Mouse (Mus musculus): Measurements from ENCODE around the gene Evx1. TPM values are rescaled to one million over a fixed set of nuclear protein-coding genes. Genes with fewer than 3 reads are reported as not detected.

The Evx1 gene
- total RNA-seq (2021) = not detected in 2 replicates
- long read RNA-seq = 0 reads

DNA sequence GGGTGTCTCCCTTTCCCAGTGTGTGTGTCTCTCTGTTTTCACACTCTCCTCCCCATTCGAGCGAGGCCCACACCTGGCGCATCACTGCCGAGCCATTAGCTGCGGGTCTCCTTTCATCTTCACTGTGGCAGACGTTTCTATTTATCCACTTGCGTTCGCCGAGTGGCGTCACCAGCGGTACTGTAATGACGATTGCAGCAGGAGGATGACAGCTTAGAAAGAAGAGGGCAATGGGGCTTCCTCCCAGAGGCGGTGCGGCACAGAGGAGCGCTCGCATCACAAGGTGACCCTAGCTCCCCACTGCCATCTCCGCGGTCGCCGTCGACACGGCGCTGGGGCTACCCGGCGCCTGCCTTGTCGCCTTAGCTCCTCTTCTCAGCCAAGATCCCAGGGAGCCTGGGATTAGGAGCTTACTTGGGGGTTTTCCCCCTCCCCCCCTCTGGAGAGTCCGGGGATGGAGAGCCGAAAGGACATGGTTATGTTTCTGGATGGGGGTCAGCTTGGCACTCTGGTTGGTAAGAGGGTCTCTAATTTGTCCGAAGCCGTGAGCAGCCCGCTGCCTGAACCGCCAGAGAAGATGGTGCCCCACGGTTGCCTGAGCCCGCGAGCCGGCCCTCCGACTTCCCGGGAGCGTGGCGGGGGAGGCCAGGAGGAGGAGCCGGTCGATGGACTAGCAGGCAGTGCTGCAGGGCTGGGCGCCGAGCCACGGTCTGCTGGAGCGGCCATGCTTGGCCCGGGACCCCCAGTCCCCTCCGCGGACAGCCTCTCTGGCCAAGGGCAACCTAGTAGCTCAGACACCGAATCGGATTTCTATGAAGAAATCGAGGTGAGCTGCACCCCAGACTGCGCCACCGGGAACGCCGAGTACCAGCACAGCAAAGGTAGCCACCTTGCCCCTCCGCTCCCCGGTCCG is at the start of gene Evx1:
Gene Evx1, plus strand, starts transcription at position 108 of the 913 bp plus-strand sequence.
- DNase-seq = no peak

DNA sequence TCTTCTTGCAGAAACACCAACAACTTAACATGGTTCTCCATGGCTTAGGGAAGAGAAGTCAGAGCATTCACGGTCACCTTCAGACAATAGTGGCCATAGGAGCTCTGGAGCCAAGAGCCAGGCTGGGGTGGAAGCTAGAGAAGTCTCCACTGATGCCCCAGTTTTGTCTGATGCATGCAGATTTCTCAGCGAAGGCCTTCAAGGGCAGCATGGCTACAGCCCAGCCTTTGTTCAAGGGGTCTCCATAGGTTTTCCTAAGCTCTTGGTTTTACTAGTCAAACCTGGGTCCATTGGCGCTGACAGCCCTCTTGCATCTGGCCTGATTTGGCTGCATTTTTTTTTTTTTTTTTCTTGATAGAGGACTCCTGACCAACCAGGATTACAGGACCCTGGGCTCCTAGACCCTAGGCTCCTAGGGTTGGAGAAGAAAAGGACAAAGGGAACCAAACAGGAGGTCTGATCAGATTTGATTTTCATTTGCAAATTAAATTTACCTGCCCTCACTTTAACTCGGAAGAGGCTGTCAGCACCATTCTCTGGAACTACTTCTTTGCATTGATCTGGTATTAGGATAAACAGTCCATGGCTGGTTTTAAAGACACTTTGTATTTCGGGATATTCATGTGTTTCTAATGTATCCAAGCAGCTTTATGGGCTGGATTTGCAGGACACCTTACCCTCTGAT is 49.0 kb upstream of the Evx1 start:
- no peak for DNase-seq

DNA sequence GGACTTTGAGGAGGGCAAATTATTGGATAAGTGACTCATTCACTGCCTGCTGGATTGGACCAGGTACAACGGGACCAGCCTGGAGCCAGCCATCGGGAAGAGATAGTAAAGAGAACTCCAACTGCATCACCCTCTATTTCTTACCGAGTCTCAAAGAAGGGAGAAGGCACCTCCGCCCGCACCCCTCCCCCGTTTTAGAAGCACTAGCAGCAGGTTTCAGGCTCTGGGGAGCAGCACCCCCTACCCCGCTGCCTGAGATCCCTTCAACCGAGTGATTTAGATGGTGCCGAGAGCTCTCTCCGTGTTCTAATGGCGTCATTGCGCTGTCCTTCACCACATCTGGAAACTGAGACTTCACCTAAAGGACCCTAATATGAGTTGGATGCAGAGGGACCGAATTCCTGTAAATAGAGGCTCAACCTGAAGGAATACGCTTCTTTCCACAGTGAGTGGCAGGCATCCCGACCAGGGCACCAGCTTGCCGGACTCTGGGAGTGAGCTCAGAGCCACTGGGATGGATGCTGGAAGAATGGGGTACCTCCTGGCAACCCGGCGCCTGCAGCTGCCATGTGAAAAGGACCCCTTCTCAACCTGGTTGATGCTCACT is 47.9 kb upstream of the Evx1 start:
- no peak for DNase-seq

DNA sequence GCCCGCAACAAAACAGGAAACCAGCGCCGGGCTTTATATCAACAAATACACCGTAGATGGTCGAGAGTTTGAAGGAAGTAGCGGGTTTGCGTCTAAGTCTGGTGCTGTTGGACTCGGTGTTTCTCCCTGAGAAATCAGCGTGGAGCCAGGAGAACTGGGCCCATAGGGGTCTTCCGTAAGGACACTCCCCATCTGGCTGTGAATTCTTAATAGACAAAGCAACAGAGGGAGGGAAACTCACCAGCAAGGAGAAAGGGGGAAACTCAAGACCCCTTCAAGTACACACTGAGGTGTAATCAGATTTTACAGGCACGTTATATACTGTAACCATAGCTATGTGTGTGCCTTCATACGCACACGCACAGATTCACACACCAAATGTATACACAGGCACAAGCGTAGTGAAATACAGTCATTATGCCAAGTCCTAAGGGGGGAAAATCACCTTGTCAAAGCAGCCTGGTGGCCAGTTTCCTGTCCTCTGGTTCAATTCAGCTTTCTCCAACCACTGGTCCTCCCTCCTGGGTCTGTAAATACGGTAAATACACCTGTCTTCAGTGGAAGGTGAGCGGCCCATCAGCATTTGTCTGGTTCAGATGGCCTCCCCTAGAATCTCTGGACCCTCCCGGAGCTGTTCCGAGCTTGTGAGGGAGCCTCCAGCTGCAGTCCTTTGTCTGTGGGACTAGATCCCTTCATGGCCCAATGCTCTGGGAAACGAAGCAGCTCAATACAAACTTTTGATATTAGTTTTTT is 47.2 kb upstream of the Evx1 start:
- DNase-seq = no peak

DNA sequence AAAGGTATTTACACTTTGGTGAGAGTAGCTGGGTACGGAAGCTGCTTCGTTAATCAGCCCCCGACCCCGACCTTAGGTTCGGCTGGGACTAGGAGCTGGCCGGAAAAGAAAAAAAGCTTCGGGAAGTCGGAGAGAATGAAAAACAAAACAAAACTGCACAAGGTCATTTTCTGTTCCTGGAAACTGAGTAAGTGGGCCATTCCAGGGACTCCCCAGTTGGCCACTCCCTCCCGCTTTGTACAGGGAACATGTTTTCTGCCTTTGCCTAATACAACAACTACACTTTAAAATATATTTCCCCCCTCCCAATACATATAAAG is 46.7 kb upstream of the Evx1 start:
- DNase-seq = no peak

DNA sequence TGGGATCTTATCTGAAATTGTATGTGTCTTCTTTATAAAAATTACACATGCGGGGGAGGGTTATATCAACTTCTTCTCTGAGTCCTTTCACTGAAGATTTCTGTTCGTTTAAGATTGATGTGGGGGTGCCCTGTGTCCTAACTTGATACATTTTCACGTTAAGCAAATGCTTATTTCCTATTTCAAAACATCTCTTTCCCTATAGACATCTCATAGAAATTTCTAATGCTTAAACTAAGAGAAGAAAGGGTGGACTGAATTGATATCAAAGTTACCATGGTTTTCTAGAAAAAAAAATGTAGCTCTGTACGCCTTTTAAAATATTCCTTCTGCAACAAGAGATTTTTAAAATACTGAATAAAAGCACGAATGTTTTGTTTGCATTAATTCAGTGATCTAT is 46.1 kb upstream of the Evx1 start:
- DNase-seq = no peak

DNA sequence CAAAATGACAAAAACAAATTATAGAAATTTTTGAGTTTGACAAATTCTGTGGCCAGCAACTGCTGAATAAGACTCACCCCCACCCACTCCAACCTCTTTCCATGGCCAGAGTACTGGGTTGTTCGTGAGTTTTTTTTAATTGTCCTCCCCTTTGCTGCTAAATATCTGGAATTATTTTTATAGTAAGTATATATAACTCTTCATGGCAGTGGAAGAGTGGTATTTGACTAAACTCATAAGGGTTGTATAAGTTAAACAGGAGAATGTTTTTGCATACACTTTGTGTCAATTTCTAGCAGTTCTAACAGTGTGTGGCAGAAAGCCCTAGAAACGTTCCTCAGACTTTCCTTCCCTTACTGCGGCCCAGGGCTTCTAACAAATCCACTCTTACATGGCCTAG is 45.6 kb upstream of the Evx1 start:
- no peak for DNase-seq

DNA sequence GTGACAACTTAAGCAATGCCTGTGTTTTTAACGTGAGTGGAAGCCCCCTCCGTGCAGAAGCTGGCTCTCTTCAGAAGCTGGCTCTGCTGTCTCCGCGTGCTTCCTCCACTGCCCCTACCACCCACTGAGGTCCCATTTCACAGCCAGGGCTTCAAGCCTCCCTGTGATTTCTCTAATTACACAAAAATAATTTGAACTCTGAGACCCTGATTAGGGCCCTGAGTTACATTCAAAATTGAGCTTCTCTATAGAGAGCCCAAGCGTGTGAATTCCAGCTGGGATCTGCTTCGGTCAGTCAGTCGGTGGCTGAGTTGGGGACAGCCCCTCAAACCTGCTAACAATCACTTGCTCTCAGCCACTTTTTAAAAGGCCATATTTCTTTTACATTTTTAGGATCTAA is 45.0 kb upstream of the Evx1 start:
- no peak for DNase-seq

DNA sequence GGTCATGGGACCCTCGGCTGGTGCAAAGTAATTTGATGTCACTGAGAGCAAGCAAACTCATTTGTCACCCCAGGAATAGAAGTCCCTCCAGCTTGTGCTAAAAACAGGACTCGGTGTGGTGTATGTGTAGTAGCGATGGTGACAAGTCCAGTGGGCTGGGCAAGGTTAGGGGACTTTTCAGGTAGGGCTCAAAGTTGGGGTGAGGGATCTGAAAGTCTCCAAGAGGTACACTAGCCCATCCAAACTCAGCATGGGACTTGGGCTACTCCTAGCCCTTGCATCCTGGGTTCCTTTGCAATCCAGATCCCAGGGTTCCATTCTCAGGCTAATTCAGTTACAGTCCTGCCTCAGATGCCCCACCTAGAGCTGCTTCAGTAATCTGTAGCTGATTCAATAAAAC is 44.5 kb upstream of the Evx1 start:
- no peak for DNase-seq

DNA sequence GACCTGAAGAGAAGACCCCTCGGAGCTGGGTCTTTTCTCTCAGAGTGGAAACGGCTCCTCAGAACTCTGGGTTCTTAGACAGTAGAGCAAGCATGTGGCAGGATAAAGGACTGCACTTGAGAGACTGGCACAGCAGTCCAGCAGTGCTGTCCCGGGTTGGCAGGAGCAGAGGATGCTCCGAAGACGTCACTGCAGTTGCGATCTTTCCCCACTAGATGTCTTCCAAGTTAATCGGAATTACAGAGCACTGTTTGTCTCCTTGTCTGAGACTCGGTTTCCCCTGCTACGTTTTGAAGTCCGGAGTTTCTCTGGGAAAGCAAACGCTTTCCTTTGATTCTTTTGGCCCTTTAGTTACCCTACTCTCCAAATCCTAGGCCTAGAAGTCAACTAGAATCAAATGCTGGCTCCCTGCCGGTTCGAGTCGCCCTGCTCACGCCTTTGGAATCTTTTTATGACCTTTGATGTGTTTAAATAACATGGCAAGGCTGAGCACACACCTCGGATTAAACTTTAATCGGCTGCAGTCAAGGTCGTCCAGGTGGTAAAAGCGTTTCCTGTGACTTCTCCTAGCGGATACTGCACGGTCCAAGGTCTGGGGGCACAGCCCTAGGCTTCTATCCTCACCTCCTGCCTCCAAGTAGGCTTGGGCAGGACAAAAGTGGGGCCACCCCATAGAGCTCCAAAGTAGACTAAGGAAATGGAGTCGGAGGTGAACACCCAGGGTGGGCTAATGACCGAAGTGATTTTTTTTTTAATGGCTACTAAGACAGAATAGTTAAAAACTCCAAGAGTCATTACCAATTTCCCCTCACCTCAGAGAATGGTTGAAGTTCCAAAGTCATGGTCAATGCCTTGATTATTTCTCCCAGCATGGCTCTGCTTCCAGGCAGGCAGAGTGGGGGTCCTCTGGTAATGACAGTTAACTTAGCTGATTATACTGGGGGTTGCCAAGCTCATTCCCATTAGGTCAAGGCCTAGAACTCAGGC is 42.5 kb upstream of the Evx1 start:
- DNase-seq = peak; percentile 59

DNA sequence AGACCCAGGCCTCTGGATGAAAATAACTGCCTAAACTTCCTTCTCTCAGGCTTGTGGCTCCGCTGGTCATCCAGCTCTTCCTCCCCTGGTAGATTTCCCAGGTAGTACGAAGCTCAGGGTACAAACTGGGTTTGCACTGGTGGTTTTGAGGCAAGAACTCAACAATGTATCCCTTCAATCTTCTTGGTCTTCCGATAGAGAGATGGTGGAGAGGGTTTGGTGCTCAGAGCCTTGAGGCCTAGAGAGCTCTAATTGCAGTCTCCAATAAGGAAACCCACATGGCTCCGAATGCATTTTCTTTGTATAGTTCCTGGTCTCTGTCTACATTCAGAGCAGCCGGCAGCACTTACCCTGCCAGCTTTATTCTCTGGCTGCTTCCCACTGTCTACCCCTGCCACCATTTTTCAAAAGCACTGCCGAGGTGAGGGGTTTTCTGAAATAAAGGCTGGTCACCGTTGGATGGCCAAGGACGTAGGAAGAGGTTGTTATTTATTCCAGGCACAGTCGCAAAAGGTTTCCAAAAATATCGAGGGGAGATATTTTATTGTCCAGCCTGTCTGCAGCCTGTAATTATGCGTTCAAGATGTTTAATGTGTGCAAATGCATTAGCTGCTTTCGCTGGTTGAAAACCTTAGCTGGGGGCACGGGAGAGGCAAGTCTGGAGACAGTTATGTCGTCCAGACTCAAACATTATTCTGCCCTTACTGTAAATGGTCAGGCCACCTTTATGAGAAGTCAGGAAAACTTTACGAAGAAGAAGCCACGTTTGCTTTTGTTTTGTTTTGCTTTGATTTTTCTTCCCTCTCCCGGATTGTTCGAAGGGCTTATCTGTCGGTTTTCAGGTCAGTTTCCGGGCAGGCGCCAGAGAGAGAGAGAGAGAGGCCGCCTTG is 40.3 kb upstream of the Evx1 start:
- no peak for DNase-seq

DNA sequence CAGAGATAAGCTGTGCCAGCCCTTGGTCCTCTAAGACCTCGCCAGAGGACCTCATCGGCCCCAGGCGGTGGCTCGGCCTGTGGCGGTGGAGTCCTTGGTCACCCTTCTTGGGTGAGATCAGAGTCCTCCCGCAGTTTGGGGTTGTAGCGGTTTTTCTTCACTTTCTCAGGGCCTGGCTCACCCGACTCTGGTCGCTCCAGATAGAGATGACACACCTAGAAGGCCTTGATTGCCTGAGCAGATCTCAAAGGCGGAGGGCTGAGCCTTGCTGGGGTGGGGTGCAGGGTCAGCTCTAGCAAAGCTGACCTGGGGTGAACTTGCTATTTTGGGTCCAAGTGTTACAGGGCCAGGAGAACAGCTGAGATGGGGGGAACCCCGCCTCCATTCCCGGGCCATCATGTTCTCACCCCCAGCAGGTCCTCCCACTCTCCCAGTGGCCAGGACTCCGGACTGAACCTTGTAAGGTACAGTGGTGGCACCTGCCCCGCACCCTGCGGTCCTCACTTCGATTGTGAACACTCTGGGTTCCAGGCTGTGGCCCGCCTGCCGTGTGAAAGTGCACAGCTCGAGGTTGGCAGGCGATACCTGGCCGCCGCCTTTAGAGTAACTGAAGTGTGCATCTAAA is 39.5 kb upstream of the Evx1 start:
- DNase-seq = no peak

DNA sequence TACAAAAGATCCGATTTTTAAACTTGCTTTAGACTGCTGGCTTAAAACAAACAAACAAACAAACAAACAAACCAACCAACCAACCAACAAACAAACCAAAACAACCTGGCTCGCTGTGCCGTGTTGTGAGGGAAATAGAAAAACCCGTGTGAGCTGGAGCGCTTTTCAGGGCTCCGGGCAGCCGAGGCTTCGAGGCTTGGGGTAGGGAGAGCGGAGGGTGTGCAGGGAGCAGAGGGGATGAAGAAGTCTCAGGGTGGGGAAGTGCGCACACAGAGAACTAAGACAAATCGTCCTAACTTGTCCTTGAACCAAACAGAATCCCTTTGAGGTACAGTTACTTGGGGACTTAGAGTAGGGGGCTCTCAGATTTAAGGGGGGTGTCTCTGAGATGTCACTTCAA is 38.7 kb upstream of the Evx1 start:
- DNase-seq = no peak

DNA sequence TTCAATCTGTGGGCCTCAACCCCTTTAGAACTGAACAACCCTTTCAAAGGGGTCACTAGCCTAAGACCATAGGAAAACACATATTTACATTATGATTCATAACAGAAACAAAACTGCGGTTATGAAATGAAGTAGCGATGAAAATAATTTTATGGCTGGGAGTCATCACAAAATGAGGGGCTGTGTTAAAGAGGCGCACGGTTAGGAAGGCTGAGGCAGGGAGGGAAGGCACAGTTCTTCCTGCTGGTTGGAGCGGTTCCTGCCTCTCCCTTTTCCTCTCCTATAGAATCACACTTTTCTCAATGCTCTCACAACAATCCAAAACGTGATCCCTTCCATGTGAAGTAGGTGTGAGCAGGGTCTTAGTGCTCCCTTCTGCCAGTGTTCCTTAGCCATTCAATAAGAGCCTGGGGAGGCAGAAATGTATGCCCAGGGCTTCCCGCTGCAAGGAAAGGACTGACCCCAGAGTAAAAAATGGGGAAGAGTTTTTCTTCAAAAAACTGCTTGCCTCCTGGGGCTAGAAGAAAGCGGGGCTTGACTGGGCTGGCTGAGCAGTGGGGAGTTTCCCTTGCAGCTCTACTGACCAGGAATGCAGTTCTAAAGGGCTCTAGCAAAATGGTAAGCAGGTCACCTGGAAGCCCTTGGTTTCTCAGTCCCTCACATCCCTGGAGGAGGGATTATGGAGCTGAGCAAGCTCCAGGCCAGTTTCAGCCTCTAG is 37.6 kb upstream of the Evx1 start:
- no peak for DNase-seq

DNA sequence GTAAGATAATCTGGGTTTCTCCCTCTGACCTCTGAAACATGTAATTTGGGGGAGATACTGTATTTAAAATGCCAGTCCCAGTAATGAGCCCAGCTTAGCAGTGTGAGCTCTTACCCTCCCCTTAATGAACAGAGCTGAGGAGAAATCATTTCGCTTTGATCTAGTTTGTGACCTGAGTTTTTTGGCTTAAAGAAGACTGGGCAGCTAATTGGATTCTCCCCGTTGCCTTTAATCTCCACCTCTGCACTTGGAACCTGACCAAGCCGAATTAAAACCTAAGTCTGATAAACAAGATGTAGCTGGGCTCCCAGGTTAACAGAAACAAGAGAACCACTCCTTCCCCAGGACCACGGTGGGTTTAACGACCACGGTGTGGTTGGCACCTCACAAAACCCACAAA is 36.9 kb upstream of the Evx1 start:
- no peak for DNase-seq

DNA sequence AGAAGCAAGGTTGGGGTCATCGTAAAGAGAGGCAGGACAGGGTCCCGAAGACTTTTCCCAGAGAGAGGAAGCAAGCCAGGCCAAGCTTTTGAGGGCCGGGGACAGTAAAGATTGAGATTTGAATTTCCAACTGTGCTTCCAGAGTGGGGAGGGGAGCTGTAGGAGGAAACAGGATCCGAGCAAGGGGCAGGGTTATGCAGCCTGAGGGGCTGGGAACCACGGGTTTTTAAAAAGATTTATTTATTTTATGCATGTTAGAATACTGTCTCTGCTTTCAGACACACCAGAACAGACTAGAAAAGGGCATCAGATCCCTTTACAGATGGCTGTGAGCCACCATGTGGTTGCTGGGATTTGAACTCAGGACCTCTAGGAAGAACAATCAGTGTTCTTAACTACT is 36.4 kb upstream of the Evx1 start:
- DNase-seq = no peak

DNA sequence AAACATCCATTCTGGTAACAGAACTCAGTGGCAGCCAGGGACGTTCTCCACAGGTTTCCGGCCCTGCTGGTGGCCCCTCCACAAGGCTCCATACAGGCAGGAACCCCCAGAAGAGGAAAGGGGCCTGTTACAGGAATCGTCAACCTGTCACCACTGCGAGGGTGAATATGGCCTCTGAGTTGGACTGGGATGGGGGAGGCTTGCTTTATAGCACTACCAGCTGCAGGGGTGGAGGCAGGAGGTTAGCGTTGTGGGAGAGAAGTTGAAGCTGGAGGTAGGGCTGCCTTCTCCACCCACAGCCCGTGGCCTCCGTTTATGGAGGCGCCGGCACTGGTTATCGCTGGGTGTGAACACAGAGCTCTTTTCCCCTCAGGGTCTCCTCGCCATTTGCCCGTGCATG is 32.2 kb upstream of the Evx1 start:
- no peak for DNase-seq

DNA sequence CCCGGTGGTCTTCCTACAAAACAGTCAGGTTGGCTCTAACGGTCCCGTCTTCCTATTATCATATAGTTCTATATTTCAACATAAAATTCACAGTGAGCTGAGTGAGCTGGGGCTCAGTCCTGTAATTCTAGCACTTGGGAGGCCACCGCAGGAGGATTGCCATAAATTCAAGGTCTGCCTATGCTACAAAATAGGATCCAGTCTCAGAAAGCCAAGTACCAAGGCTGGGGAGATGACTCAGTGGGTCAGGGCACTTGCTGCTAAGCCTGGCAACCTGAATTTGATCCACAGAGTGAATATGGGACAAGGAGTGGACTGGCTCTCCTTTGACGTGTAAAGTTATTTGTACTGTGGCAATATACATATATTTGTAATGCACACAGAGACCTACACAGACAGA is 29.4 kb upstream of the Evx1 start:
- no peak for DNase-seq

DNA sequence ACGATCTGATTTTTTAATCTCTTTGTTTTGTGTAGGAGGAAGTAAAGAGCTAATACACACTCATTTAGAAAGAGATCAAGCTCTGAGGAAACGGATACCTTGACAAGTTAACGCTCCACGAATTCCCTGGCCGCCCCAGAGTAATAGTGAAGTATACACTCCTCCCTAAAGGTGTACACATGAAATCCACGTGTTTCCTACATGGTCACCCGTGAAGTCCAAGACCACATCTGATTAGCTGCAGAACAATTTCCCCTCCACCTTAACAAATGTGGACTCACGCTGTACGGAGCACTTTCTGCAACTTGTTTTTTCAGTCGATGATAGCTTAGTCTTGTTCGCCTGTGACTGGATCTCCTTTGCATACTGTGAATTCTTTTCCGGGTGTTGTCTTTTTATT is 23.1 kb upstream of the Evx1 start:
- DNase-seq = no peak

Data from adrenal gland, postnatal 25 days (tissue).